Mouse (Mus musculus): ENCODE measurements around the gene Rere.

DNA sequence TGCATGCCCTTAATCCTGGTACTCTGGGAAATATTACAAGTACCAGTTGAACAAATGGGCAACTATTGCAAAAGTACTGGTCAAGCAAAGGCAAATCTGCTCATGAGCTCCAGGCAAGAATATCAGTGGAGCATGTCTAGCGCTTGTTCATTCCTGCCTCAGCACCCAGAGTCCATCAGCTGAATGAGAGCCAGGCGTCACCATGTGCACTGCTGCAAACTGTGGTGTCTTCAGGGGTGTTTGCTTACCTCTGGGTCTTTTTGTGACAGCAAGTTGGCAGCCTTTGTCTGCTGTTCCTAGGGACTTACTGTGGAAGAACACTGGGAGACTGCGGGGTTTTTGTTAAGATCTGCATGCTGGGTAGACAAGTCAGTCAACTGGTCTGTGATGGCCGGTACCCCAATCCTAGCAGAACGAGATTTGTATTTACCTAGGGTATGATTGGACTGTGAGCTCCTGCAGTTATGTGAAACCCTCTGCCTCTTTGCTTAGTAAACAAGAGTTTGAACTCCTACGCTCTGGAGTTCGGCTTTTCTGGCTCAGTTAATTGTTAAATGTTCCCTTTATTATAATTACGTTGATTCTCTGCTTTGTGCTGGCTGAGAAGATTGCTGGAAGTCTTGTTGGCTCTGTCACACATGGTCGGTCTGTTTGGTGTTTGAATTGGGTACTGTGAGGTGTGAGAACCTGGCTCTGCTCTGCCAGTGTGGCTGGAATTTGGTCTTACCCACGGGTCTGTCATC, 134.0 kb downstream of the Rere start:
- TF ChIP-seq POLR2A (IDR thresholded peaks at IDR 0.05; ENCODE audit: borderline replicate concordance, control insufficient read depth, low read depth, low read length) (no peak), CTCF (IDR thresholded peaks at IDR 0.05; ENCODE audit: control insufficient read depth, insufficient read depth, low read length) (no peak)

Measured in bone marrow, adult 2 months (tissue).